Mouse (Mus musculus) brown adipose tissue, adult 24 weeks (tissue): ENCODE results near the gene Treml4. TPM values are rescaled to one million over a fixed set of nuclear protein-coding genes. Genes with fewer than 3 reads are reported as not detected.

Experiments
- H3K27ac ChIP-seq: fragments of 200-500 bp; replicated peaks from 2 replicates; pipeline ENCODE4 v1.5.1; 2012; ENCODE audit warnings: low read depth, mild to moderate bottlenecking, low read length
- H3K4me1 ChIP-seq: fragments of 200-500 bp; 2 replicates; pipeline ENCODE4 v1.6.1; 2012; ENCODE audit warnings: low read length, mixed read lengths; ENCODE audit not compliant: control insufficient read depth, insufficient read depth, insufficient read length
- H3K4me3 ChIP-seq: fragments of 200-500 bp; 2 replicates; pipeline ENCODE4 v1.5.1; 2012; ENCODE audit warnings: low read depth, mild to moderate bottlenecking, low read length, moderate library complexity; ENCODE audit not compliant: insufficient read depth
- polyA plus RNA-seq: library from polyadenylated mRNA; stranded (reverse); fragments of >200 nt; gene quantifications from 2 replicates; pipeline ENCODE4 v1.2.4, GENCODE M21; 2012; ENCODE audit not compliant: missing spikeins, insufficient read depth, insufficient read length

The Treml4 gene
- polyA plus RNA-seq, 1 experiment, result not detected

- no peak overlapping the region for H3K27ac ChIP-seq
- no peaks in the 10 kb centered on the region for H3K4me1 ChIP-seq
- no peak overlapping the region for H3K4me3 ChIP-seq
Observed at GRCm38 (mm10) chr17:48266610-48267304, 2.7 kb downstream of the Treml4 start.

GRCm38 (mm10) chr17:48267591-48267990 lies 3.5 kb downstream of the Treml4 start:
- Histone ChIP-seq H3K4me1 (no peaks in the 10 kb centered on the region), H3K4me3 (no peak overlapping the region), H3K27ac (no peak overlapping the region)

- no peak overlapping the region for H3K27ac ChIP-seq
- no peak overlapping the region for H3K4me3 ChIP-seq
- no peaks in the 10 kb centered on the region for H3K4me1 ChIP-seq
Observed at GRCm38 (mm10) chr17:48268276-48268675, 4.2 kb downstream of the Treml4 start.

GRCm38 (mm10) chr17:48269833-48270232 lies 5.7 kb downstream of the Treml4 start:
- Histone ChIP-seq H3K4me3 (no peak overlapping the region), H3K4me1 (no peaks in the 10 kb centered on the region), H3K27ac (no peak overlapping the region)

- Histone ChIP-seq H3K4me3 (no peak overlapping the region), H3K4me1 (no peaks in the 10 kb centered on the region), H3K27ac (no peak overlapping the region)
Observed at GRCm38 (mm10) chr17:48272158-48272557, 8.1 kb downstream of the Treml4 start.

GRCm38 (mm10) chr17:48272598-48272997 lies 8.5 kb downstream of the Treml4 start:
- no peaks in the 10 kb centered on the region for H3K4me1 ChIP-seq
- H3K4me3 ChIP-seq, result no peak overlapping the region
- no peak overlapping the region for H3K27ac ChIP-seq

GRCm38 (mm10) chr17:48274098-48274497 lies 10.0 kb downstream of the Treml4 start:
- no peak overlapping the region for H3K4me3 ChIP-seq
- no peaks in the 10 kb centered on the region for H3K4me1 ChIP-seq
- H3K27ac ChIP-seq, result no peak overlapping the region

- H3K27ac ChIP-seq, result no peak overlapping the region
Observed at GRCm38 (mm10) chr17:48274885-48275284, 10.8 kb downstream of the Treml4 start.

GRCm38 (mm10) chr17:48275736-48276135 lies 11.6 kb downstream of the Treml4 start:
- Histone ChIP-seq H3K4me3 (no peak overlapping the region), H3K4me1 (no peaks in the 10 kb centered on the region), H3K27ac (no peak overlapping the region)

More at GRCm38 (mm10) chr17:48274885-48275284, 10.8 kb downstream of the Treml4 start:
- Histone ChIP-seq H3K4me1 (no peaks in the 10 kb centered on the region), H3K4me3 (no peak overlapping the region)

- no peaks in the 10 kb centered on the region for H3K4me1 ChIP-seq
- H3K27ac ChIP-seq, result no peak overlapping the region
- H3K4me3 ChIP-seq, result no peak overlapping the region
Observed at GRCm38 (mm10) chr17:48278381-48278780, 14.3 kb downstream of the Treml4 start.

- Histone ChIP-seq H3K4me3 (no peak overlapping the region), H3K4me1 (no peaks in the 10 kb centered on the region), H3K27ac (no peak overlapping the region)
Observed at GRCm38 (mm10) chr17:48279002-48279401, 14.9 kb downstream of the Treml4 start.

GRCm38 (mm10) chr17:48280943-48281738 lies 17.0 kb downstream of the Treml4 start:
- no peak overlapping the region for H3K4me3 ChIP-seq

GRCm38 (mm10) chr17:48281739-48282085 lies 17.6 kb downstream of the Treml4 start:
- Histone ChIP-seq H3K4me1 (no peaks in the 10 kb centered on the region), H3K4me3 (no peak overlapping the region), H3K27ac (no peak overlapping the region)

More at GRCm38 (mm10) chr17:48280943-48281738, 17.0 kb downstream of the Treml4 start:
- Histone ChIP-seq H3K4me1 (no peaks in the 10 kb centered on the region), H3K27ac (no peak overlapping the region)

- H3K4me3 ChIP-seq, result no peak overlapping the region
- H3K27ac ChIP-seq, result no peak overlapping the region
- no peaks in the 10 kb centered on the region for H3K4me1 ChIP-seq
Observed at GRCm38 (mm10) chr17:48286765-48287164, 22.7 kb downstream of the Treml4 start.

GRCm38 (mm10) chr17:48287276-48287675 lies 23.2 kb downstream of the Treml4 start:
- Histone ChIP-seq H3K4me3 (no peak overlapping the region), H3K4me1 (no peaks in the 10 kb centered on the region), H3K27ac (no peak overlapping the region)
